Mouse (Mus musculus): ENCODE data around the gene Ribc2.

DNA sequence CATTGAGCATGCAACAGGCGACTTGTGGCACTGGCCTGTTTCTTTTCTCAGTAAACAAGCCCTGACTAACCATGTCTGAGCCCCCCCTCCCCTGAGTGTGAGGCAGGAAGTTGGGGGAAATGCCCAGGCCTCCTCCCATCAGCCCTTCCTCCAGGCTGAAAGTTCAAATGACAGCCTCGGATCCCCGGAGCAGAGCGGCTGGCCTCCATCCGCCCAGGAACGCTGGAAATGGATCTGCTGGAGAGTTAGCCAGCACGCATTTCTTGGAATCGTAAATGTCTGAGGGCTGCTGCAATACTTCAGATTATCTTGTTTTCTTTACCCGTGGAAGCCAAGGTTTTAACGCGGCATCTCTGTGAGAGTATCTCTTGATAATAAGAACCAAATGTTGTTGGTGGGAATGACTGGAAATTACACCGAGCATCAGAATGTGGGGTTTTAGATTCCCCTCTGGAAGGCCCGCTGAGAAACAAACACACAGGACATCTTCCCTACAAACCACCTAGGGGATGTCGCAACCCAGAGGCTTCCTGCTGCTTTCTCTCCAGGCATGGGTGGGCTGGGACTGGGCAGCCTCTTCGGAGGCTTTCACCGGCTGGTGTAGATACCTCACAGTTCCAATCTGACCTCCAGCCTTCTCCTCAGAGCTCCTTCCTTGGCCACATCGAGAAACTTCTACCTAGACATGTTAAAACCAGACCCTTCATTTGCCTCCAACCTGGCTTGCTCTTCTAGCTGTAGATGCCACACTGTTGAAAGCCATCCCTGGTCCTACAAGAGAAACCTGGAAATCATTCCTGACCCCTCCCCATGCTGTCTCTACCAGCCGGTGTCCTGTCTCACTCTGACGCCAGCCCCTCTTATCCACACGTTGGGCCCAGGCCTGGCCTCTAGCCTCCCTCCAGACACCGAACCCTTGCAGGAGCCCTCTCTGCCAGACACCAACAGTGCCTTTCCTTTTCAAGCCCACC is 31.1 kb downstream of the Ribc2 start:
- no peak for TF ChIP-seq POLR2A (IDR thresholded peaks at IDR 0.05; ENCODE audit: low read depth, low read length)
- no peak for TF ChIP-seq CTCF (conservative IDR thresholded peaks at IDR 0.05; ENCODE audit: insufficient read depth, insufficient read length, low read depth, low read length)

Data from kidney, adult 2 months (tissue).